Mouse (Mus musculus): ENCODE data around the gene Btbd16. TPM values are rescaled to one million over a fixed set of nuclear protein-coding genes. Genes with fewer than 3 reads are reported as not detected.

Gene Btbd16
- polyA plus RNA-seq, 1 experiment from 2014 or later = 0.04 TPM

DNA sequence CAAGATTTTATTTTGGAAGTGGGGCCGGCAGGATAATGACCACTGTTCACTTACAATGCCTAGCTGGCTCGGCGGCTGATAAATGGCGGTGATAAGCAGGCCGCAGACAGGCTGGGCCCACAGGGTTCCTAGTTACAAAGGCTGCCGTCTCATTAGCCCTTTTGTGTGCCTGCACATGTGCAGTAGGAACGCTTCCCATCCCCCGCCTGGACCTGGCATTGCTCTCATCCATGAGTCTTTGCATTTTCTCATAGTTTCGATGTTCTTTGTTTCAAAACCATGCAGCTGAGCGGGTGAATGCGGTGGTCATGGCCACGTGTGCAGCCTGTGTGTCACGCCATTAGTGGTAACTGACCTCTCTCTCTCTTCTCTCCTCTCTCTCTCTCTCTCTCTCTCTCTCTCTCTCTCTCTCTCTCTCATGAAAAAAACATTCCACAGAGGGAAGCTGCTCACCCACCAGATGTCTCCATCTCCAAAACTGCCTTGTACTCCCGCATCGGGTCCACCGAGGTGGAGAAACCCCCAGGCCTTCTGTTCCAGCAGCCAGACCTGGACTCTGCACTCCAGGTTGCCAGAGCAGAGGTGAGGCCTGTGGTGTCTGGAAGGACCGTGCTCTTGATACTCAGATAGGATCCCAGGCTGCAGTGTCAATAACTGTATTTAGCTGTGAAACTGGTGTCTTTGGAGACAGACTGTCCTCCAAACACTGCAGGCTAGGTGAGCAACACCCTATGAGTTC lies 22.9 kb upstream of the Btbd16 start:
- no peak overlapping the region for H3K9ac ChIP-seq
- H3K4me2 ChIP-seq (replicated peaks) = no peak overlapping the region
- H3K9me3 ChIP-seq = no peaks in the 10 kb centered on the region
- peaks cover 60% of the 10 kb centered on the region for H3K36me3 ChIP-seq
- H3K27ac ChIP-seq = peak overlapping the region; percentile 54
- H3K4me1 ChIP-seq = no peaks in the 10 kb centered on the region; the same call in 1 of the 2 replicates
- no peaks in the 10 kb centered on the region for H3K27me3 ChIP-seq
- no peak; the same call in 1 of the 2 replicates for ATAC-seq (ENCODE audit: insufficient number of reproducible peaks, insufficient read depth, low FRiP score, low TSS enrichment)
- WGBS = 67% methylated on average over 17 of the region's 17 CpGs
- no peak overlapping the region for H3K4me3 ChIP-seq

DNA sequence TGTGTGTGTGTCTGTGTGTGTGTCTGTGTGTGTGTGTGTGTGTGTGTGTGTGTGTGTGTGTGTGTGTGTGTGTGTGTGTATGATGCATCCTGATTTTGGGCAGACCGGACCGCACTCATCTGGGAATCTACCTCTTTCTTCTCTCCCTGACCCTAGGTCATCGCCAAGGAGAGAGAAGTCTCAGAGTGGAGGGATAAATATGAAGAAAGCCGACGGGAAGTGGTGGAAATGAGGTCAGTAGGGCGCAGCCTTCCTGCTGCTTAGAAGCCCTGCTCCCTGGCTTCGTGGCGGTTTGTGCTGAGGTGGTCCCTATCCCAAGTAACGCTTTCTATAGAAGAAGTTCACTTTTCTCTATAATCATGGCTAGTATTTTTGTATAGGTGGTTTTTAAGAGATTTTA lies 22.2 kb upstream of the Btbd16 start:
- no peak overlapping the region for H3K4me2 ChIP-seq (replicated peaks)
- 69% methylated on average over 9 of the region's 9 CpGs for WGBS
- H3K27me3 ChIP-seq = no peaks in the 10 kb centered on the region
- H3K4me1 ChIP-seq = no peaks in the 10 kb centered on the region; the same call in 1 of the 2 replicates
- no peak overlapping the region for H3K27ac ChIP-seq
- H3K36me3 ChIP-seq = peaks cover 53% of the 10 kb centered on the region
- no peak overlapping the region for H3K9ac ChIP-seq
- no peak for ATAC-seq (ENCODE audit: insufficient number of reproducible peaks, insufficient read depth, low FRiP score, low TSS enrichment)
- no peaks in the 10 kb centered on the region for H3K9me3 ChIP-seq
- H3K4me3 ChIP-seq = no peak overlapping the region

DNA sequence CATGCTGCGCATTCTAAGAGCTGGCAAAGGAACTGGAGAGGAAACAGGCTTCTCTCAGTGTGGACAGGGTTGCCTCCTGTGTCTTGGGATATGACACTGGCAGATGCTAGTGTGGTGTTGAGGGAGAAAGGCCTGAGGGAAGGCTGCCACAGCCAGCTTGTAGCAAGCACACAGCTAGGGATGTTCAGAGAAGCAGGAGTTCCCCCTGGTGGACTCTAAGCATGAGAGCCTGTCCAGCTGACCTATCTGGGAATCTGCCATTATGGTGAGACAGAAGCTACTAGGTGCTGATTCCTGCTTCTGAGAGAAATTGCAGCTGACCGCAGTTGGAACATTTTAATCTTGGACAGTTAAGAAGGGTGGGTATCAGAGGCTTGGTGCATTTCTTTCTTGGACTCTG lies 19.1 kb upstream of the Btbd16 start:
- Histone ChIP-seq H3K9ac (no peak overlapping the region), H3K27me3 (no peaks in the 10 kb centered on the region), H3K4me2 (replicated peaks) (no peak overlapping the region), H3K4me1 (no peaks in the 10 kb centered on the region; the same call in 1 of the 2 replicates), H3K27ac (no peak overlapping the region), H3K4me3 (no peak overlapping the region), H3K36me3 (peaks cover 55% of the 10 kb centered on the region), H3K9me3 (no peaks in the 10 kb centered on the region)
- ATAC-seq (ENCODE audit: insufficient number of reproducible peaks, insufficient read depth, low FRiP score, low TSS enrichment) = no peak
- WGBS = 94% methylated on average over 2 of the region's 2 CpGs

DNA sequence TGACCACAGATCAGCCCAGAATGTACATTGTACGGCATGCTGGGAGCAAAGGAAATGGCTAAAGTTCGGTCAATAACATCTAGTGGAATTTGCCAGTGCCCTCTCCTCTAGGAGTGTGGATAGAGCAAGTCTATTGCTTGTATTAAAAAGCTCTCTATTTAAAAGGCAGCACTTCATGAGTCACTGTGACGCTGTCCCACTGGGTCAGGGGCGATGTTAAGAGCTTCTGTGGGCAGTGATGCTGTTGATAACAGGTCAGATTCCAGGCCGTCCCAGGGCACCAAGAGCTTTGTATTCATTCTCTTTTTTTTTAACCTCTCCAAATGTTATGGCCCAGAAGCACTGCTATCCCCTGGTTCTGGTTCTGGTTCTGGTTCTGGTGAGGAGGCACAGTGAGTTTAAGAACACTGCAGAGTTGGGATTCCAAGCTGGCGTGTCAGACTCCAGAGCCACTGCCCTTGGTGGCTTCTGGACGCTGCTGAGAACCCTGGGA lies 17.5 kb upstream of the Btbd16 start:
- Histone ChIP-seq H3K4me3 (no peak overlapping the region), H3K4me1 (no peaks in the 10 kb centered on the region), H3K36me3 (peaks cover 57% of the 10 kb centered on the region), H3K9me3 (no peaks in the 10 kb centered on the region), H3K27me3 (no peaks in the 10 kb centered on the region), H3K27ac (no peak overlapping the region), H3K9ac (no peak overlapping the region), H3K4me2 (replicated peaks) (no peak overlapping the region)
- no peak for ATAC-seq (ENCODE audit: insufficient number of reproducible peaks, insufficient read depth, low FRiP score, low TSS enrichment)
- WGBS = 83% methylated on average over 7 of the region's 7 CpGs

DNA sequence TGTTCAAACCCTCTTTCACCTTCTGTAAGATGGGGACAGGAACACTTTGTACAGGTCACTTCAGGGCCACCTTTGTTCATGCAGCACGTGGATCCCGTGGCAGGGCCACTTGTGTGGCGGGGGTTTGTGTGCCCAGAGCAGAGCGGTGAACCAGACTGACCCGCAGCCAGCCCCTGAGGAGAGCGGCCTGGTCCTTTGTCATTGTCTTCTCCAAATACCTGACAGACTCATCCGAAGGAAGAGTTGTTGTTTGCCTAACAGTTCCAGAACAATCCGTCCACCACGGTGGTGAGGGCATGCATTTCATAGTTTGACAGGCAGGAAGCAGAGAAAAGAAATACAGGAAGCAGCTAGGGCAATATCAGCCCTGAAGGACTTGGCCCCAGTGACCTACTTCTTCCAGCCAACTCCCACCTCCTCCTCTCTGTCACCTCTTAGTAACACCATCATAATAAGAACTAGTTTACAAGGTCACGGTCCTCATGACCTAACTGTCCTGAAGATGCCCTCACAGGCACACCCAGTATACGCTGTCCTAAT lies 16.5 kb upstream of the Btbd16 start:
- H3K27me3 ChIP-seq = no peaks in the 10 kb centered on the region
- WGBS = 89% methylated on average over 11 of the region's 11 CpGs

DNA sequence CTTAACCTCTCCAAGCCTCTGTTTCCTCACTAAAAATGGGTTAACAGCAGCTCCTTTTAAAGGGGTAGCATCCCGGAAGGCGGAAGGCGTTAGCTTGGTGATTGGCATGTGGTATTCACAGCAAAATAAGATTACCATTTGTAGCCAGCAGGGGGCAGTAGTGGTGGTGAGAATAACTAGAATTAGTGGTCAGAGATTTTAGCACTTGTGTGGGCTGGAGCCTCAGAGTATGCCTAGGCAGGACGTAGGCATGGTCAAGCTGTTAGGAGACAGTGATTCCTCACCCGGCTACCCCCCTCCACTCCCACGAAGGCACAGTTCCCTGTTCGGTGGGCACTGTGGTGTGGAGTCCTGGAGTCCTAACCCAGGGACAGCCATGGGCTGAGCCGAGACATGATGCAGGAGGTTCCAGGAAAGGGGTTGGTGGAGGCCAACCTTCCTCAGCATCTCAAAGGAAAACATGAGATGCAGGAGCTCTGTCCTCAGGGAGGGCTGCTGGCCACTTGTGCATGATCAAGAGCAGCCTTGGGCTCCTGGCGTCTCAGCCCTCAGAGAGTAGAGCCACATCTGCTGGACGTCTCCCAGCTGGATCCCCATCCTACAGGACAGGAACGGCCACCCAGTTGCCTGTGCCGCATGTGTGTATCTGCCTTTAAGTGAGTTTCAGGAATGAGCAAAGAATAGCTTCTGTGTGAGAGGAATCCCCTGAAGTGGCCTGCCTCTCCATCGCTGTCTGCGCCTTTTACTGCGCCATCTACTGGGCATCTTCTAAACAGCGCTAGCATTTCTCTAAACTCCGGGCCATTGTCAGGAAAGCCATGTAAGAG lies 11.6 kb upstream of the Btbd16 start:
- peaks cover 4% of the 10 kb centered on the region; the same call in 1 of the 2 replicates for H3K4me1 ChIP-seq
- peaks cover 45% of the 10 kb centered on the region for H3K36me3 ChIP-seq
- 35% methylated on average over 17 of the region's 17 CpGs for WGBS
- H3K27ac ChIP-seq = 0 out of 2 replicates have a peak overlapping the region, but pooled peaks have one; percentile 24
- no peak overlapping the region for H3K4me2 ChIP-seq (replicated peaks)
- peak; percentile 75 for ATAC-seq (ENCODE audit: insufficient number of reproducible peaks, insufficient read depth, low FRiP score, low TSS enrichment)
- no peak overlapping the region for H3K4me3 ChIP-seq
- no peak overlapping the region for H3K9ac ChIP-seq
- no peaks in the 10 kb centered on the region for H3K27me3 ChIP-seq
- H3K9me3 ChIP-seq = no peaks in the 10 kb centered on the region

More for the DNA sequence above, 16.5 kb upstream of the Btbd16 start:
- ATAC-seq (ENCODE audit: insufficient number of reproducible peaks, insufficient read depth, low FRiP score, low TSS enrichment) = no peak
- H3K9me3 ChIP-seq = no peaks in the 10 kb centered on the region
- H3K36me3 ChIP-seq = peaks cover 50% of the 10 kb centered on the region
- no peak overlapping the region for H3K27ac ChIP-seq
- H3K4me2 ChIP-seq (replicated peaks) = no peak overlapping the region
- no peak overlapping the region for H3K4me3 ChIP-seq
- no peak overlapping the region for H3K9ac ChIP-seq
- H3K4me1 ChIP-seq = peaks cover 3% of the 10 kb centered on the region; the same call in 1 of the 2 replicates

DNA sequence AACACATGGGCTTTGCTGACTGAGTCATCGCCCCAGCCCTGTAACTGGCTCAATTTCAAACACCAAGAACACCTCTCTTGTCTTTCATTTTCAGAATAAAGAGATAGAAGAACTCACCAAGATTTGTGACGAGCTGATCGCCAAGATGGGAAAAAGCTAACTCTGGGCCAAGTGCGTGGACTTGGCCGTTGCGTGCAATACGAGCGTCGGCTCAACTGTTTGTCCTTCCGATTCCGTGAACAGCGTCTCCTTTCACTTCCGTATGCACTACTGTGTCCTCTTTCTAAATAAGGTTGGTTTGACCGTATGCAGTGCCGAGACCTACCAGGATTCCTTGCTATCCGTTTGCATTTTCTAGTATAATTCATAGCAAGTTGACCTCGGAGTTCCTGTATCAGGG lies 9.7 kb upstream of the Btbd16 start:
- H3K36me3 ChIP-seq = peaks cover 35% of the 10 kb centered on the region

DNA sequence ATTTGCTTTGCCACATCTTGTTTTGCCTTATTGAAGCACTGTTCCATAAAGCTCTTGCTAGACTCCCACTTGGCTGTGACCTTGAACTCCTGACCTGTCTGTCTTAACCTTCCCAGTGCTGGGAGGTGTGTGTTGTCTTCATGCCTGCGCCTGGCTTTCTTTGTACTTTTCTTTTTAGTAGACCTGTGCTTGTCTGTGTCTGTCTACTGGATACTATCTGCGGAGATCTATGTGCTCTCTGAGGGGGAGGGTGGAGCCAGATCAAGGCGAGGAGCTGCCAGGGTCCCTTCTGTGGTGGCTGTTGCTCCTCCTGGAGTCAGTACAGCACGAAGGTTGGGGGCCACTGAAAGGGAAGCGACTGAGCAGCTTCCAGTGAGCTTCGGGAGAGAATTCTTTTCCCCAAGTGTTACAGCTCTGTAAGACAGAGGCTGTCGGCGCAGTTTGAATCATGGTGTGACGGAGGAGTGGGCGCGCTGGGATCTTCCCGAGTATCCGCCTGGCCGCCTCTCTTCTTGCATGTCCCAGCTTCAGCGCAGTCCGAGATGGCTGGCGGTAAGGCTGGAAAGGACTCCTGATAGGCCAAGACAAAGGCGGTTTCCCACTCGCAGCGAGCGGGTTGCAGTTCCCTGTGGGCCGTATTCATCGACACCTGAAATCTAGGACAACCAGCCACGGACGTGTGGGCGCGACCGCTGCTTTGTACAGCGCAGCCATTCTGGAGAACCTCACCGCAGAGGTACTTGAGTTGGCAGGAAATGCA lies 7.3 kb upstream of the Btbd16 start:
- Histone ChIP-seq H3K4me3 (no peak overlapping the region), H3K4me1 (peaks cover 4% of the 10 kb centered on the region; the same call in 1 of the 2 replicates), H3K27ac (no peak overlapping the region), H3K9ac (no peak overlapping the region), H3K9me3 (no peaks in the 10 kb centered on the region), H3K4me2 (replicated peaks) (no peak overlapping the region), H3K36me3 (peaks cover 18% of the 10 kb centered on the region), H3K27me3 (no peaks in the 10 kb centered on the region)
- 77% methylated on average over 30 of the region's 30 CpGs for WGBS
- no peak for ATAC-seq (ENCODE audit: insufficient number of reproducible peaks, insufficient read depth, low FRiP score, low TSS enrichment)

More for the DNA sequence above, 9.7 kb upstream of the Btbd16 start:
- no peaks in the 10 kb centered on the region for H3K9me3 ChIP-seq
- 92% methylated on average over 17 of the region's 17 CpGs for WGBS
- no peak overlapping the region for H3K27ac ChIP-seq
- H3K4me3 ChIP-seq = no peak overlapping the region
- no peak overlapping the region for H3K4me2 ChIP-seq (replicated peaks)
- peaks cover 4% of the 10 kb centered on the region; the same call in 1 of the 2 replicates for H3K4me1 ChIP-seq
- no peak overlapping the region for H3K9ac ChIP-seq
- ATAC-seq (ENCODE audit: insufficient number of reproducible peaks, insufficient read depth, low FRiP score, low TSS enrichment) = no peak
- H3K27me3 ChIP-seq = no peaks in the 10 kb centered on the region

DNA sequence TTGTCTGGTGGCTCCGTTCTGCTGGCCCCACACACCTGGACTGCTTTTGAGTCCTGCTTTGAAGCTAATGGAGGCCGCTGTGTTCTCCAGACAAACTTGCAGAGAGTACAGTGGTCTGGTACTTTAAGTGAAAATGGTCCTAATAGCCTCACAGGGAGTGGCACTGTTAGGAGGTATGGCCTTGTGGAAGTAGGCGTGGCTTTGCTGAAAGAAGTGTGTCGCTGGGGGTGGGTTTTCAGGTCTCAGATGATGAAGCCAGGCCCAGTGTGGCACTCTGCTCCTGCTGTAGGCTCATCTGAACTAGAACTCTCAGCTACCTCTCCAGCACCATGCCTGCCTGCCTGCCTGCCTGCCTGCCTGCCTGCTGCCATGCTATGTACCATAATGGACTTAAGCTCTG lies 5.7 kb upstream of the Btbd16 start:
- H3K4me1 ChIP-seq = no peaks in the 10 kb centered on the region
- no peak for ATAC-seq (ENCODE audit: insufficient number of reproducible peaks, insufficient read depth, low FRiP score, low TSS enrichment)
- no peak overlapping the region for H3K4me2 ChIP-seq (replicated peaks)
- WGBS = 90% methylated on average over 4 of the region's 4 CpGs
- no peaks in the 10 kb centered on the region for H3K9me3 ChIP-seq
- H3K4me3 ChIP-seq = no peak overlapping the region
- H3K9ac ChIP-seq = no peak overlapping the region
- peaks cover 18% of the 10 kb centered on the region for H3K36me3 ChIP-seq
- no peak overlapping the region for H3K27ac ChIP-seq
- H3K27me3 ChIP-seq = no peaks in the 10 kb centered on the region

DNA sequence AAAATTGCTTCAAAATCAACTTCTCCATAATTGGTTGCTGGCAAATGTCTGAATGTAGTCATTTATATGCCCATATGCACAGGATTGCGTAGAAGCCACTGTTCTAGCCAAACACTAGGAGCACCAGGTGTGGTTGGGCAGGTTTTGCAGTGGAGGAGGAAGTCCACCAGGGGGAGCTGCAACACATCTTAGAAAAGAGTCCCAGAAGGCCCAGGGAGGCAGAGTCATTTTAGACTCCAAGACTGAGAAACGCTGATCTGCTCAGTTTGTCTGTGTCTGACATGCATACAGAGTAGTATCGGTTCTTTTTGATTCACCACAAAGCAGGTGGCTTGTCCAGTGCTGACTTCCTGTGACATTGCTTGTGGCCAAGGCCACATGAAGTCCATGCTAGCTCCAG lies 3.2 kb upstream of the Btbd16 start:
- H3K27me3 ChIP-seq = no peaks in the 10 kb centered on the region
- WGBS = 35% methylated on average over 3 of the region's 3 CpGs
- no peak overlapping the region for H3K4me3 ChIP-seq
- no peaks in the 10 kb centered on the region for H3K4me1 ChIP-seq
- H3K27ac ChIP-seq = no peak overlapping the region
- no peak for ATAC-seq (ENCODE audit: insufficient number of reproducible peaks, insufficient read depth, low FRiP score, low TSS enrichment)
- no peaks in the 10 kb centered on the region; the same call in 1 of the 2 replicates for H3K36me3 ChIP-seq
- H3K9me3 ChIP-seq = no peaks in the 10 kb centered on the region
- no peak overlapping the region for H3K9ac ChIP-seq
- H3K4me2 ChIP-seq (replicated peaks) = no peak overlapping the region

DNA sequence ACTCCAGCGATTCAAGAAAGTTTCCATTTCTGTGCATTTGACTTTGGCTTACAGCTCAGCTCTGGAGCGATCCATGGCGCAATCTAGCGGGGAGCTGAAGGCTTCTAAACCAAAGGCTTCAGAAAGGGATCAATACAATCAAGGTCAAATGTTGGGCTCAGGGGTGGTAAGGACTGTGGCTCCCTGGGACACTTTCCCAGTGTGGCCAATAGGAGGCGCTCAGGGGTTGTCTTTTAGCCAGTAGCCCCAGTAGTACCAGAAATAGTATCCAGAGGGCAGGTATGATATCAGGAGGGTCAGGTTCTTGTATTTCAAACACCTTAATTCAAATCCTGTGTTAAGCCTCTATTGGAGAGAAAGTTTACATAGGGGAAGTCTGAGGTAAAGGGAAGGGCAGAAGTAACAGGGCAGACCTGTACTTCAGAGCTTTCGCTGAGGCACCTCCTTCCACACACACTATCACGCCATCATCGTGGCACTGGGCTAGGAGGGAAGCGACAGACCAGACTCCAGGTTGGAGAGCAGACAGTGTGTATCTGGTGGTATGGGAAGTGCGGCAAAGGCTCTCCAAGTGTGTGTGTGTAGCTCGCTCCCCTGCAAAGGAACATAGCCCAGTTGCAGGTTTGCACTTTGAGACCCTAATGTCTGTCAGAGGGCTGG lies 568 bp upstream of the Btbd16 start:
- H3K9me3 ChIP-seq = no peaks in the 10 kb centered on the region
- no peak overlapping the region for H3K4me3 ChIP-seq
- no peaks in the 10 kb centered on the region for H3K4me1 ChIP-seq
- H3K4me2 ChIP-seq (replicated peaks) = no peak overlapping the region
- WGBS = 68% methylated on average over 11 of the region's 11 CpGs
- H3K27ac ChIP-seq = no peak overlapping the region
- H3K36me3 ChIP-seq = no peaks in the 10 kb centered on the region
- H3K9ac ChIP-seq = no peak overlapping the region
- no peak for ATAC-seq (ENCODE audit: insufficient number of reproducible peaks, insufficient read depth, low FRiP score, low TSS enrichment)
- H3K27me3 ChIP-seq = no peaks in the 10 kb centered on the region

Measured in embryonic facial prominence, embryonic 12.5 days (tissue).